Mouse (Mus musculus): ENCODE measurements around the gene Def6. TPM values are rescaled to one million over a fixed set of nuclear protein-coding genes. Genes with fewer than 3 reads are reported as not detected.

The Def6 gene
- polyA plus RNA-seq, 1 experiment, result 7.0 TPM

DNA sequence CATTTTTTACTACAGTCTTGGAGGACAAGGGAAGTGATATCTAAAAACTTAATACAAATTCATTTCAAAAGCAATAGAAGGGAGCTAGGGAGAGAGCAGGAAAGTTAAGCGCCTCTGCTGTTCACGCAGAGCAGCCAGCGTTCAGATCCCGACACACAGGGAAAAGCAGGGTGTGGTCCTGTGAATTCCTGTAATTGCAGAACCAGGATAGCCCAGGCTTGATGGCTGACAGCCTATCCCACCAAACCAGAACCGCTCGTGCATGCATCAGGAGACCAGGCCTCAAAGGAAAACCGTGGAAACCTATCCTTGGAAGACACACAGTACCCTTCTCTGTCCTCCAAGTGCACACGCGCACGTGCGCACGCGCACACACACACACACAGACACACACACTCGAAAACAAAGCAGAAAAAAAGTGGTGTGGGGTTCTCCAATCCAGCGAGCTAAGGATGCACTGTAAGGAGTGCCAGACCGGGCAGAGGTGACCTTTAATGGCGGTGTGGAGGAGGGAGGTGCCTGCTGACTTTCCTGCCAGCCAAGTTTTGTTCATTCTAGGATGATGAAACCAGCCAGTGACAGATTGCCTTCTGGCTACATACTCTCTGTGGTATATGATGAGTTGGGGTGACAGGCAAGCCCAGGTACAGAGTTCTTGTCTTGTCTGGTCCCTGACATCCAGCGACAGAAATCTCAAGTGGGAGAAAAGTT, 23.6 kb downstream of the Def6 start:
- Histone ChIP-seq H3K4me1 (ENCODE audit: control insufficient read depth, insufficient read depth, insufficient read length, low read length) (peaks cover 41% of the 10 kb centered on the region), H3K27me3 (ENCODE audit: control insufficient read depth, insufficient read depth, low read length) (no peaks in the 10 kb centered on the region), H3K4me3 (ENCODE audit: low read depth, low read length) (no peak overlapping the region), H3K27ac (ENCODE audit: insufficient read depth, low read depth, low read length) (peak overlapping the region; percentile 85), H3K36me3 (ENCODE audit: control insufficient read depth, insufficient read depth, low read length) (peaks cover 2% of the 10 kb centered on the region; the same call in 1 of the 2 replicates)
- WGBS, result 78% methylated on average over 18 of the region's 18 CpGs
- TF ChIP-seq POLR2A (IDR thresholded peaks at IDR 0.05; ENCODE audit: low read depth, low read length), result no peak
- TF ChIP-seq CTCF (IDR thresholded peaks at IDR 0.05; ENCODE audit: extremely low read depth, insufficient read length, insufficient replicate concordance, low read depth, low read length), result no peak

DNA sequence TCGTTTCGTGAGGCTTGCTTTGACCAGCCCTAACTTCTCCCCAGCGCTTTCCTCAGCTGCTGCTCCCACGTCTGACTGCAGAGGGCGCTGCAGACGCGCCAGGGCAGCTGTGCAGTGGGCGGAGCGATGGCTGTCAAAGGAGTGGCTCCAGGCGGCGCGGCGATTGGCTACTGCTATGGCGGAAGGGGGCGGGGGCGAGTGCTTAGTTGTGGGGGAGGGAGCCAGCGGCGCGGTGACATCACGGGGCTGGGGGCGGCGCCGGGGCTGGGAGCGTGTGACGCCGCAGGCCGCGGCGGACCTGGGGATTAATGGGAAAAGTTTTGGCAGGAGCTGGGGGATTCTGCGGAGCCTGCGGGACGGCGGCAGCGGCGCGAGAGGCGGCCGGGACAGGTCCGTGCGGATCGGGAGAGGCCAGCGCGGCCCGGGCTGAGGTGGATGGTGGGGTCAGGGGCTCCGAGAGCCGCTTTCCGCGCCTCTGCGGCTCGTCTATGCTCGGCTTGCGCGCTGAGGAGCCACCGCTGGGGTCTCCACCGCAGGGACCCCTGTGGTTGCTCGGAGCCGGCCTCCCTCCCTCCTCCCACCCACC, 25.0 kb downstream of the Def6 start, which contains the start of gene Ppard:
Gene Ppard, plus strand, starts transcription at position 226 of the 586 bp plus-strand sequence.
- no peaks in the 10 kb centered on the region for H3K27me3 ChIP-seq (ENCODE audit: control insufficient read depth, insufficient read depth, low read length)
- peak within 1 kb of the TSS; percentile 96 for H3K4me3 ChIP-seq (ENCODE audit: low read depth, low read length)
- peaks cover 38% of the 10 kb centered on the region for H3K4me1 ChIP-seq (ENCODE audit: control insufficient read depth, insufficient read depth, insufficient read length, low read length)
- peaks cover 10% of the 10 kb centered on the region for H3K36me3 ChIP-seq (ENCODE audit: control insufficient read depth, insufficient read depth, low read length)
- peak; percentile 88; the same call in 1 of the 2 replicates for TF ChIP-seq POLR2A (IDR thresholded peaks at IDR 0.05; ENCODE audit: low read depth, low read length)
- peak; percentile 96 for TF ChIP-seq CTCF (IDR thresholded peaks at IDR 0.05; ENCODE audit: extremely low read depth, insufficient read length, insufficient replicate concordance, low read depth, low read length)
- WGBS, result under 1% methylated on average over 57 of the region's 57 CpGs
- H3K27ac ChIP-seq (ENCODE audit: insufficient read depth, low read depth, low read length), result peak within 1 kb of the TSS; percentile 88

DNA sequence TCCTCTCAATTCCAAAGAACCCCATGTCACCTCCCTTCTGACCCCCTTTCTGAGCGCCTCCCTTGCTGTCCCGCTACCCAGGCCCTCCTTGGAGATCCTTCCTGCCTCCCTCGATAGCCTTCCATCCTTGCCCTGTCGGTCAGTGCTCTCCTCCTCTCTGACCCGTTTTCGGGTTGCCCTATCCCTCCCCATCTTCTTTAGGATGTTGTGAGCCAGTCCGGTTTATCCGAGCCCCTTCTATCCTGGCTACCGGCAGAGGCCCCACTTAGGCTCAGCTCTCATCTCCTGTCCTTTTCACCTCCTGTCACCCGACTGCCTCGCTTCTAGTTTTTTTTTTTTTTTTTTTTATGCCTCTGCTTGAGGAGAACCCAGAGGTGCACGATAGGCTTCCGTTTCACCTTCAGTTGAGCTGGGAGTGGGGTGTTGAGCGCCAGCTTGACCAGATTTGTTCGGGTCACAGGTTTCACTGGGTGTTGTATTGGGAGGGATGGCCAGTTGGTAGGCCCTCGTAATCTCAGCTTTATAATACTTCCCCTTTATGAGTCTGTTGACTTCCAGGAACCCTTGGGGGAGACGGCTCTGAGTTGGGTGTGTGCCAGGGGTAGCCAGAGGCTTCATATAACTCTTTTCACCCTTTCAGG, 25.6 kb downstream of the Def6 start:
- peak overlapping the region; percentile 88 for H3K27ac ChIP-seq (ENCODE audit: insufficient read depth, low read depth, low read length)
- no peaks in the 10 kb centered on the region for H3K27me3 ChIP-seq (ENCODE audit: control insufficient read depth, insufficient read depth, low read length)
- under 1% methylated on average over 17 of the region's 17 CpGs for WGBS
- peaks cover 12% of the 10 kb centered on the region for H3K36me3 ChIP-seq (ENCODE audit: control insufficient read depth, insufficient read depth, low read length)
- H3K4me1 ChIP-seq (ENCODE audit: control insufficient read depth, insufficient read depth, insufficient read length, low read length), result peaks cover 33% of the 10 kb centered on the region
- peak overlapping the region; percentile 96 for H3K4me3 ChIP-seq (ENCODE audit: low read depth, low read length)
- TF ChIP-seq POLR2A (IDR thresholded peaks at IDR 0.05; ENCODE audit: low read depth, low read length) (0 out of 2 replicates have a peak, but pooled peaks have one; percentile 24), CTCF (IDR thresholded peaks at IDR 0.05; ENCODE audit: extremely low read depth, insufficient read length, insufficient replicate concordance, low read depth, low read length) (peak; percentile 28; the same call in 1 of the 2 replicates)

- peak overlapping the region; percentile 32 for H3K4me3 ChIP-seq (ENCODE audit: low read depth, low read length)
- 87% methylated on average over 5 of the region's 5 CpGs for WGBS
- H3K4me1 ChIP-seq (ENCODE audit: control insufficient read depth, insufficient read depth, insufficient read length, low read length), result peaks cover 22% of the 10 kb centered on the region
- TF ChIP-seq POLR2A (IDR thresholded peaks at IDR 0.05; ENCODE audit: low read depth, low read length) (no peak), CTCF (IDR thresholded peaks at IDR 0.05; ENCODE audit: extremely low read depth, insufficient read length, insufficient replicate concordance, low read depth, low read length) (no peak)
- peaks cover 21% of the 10 kb centered on the region for H3K36me3 ChIP-seq (ENCODE audit: control insufficient read depth, insufficient read depth, low read length)
- no peaks in the 10 kb centered on the region for H3K27me3 ChIP-seq (ENCODE audit: control insufficient read depth, insufficient read depth, low read length)
- H3K27ac ChIP-seq (ENCODE audit: insufficient read depth, low read depth, low read length), result peak overlapping the region; percentile 78; the same call in 1 of the 2 replicates
Measured at GRCm38 (mm10) chr17:28234641-28235040, 27.1 kb downstream of the Def6 start.

- no peak overlapping the region for H3K4me3 ChIP-seq (ENCODE audit: low read depth, low read length)
- no peak for TF ChIP-seq POLR2A (IDR thresholded peaks at IDR 0.05; ENCODE audit: low read depth, low read length)
- TF ChIP-seq CTCF (IDR thresholded peaks at IDR 0.05; ENCODE audit: extremely low read depth, insufficient read length, insufficient replicate concordance, low read depth, low read length), result no peak
- 71% methylated on average over 7 of the region's 7 CpGs for WGBS
- H3K27ac ChIP-seq (ENCODE audit: insufficient read depth, low read depth, low read length), result no peak overlapping the region
- peaks cover 11% of the 10 kb centered on the region; the same call in 1 of the 2 replicates for H3K4me1 ChIP-seq (ENCODE audit: control insufficient read depth, insufficient read depth, insufficient read length, low read length)
- no peaks in the 10 kb centered on the region for H3K27me3 ChIP-seq (ENCODE audit: control insufficient read depth, insufficient read depth, low read length)
- peaks cover 33% of the 10 kb centered on the region for H3K36me3 ChIP-seq (ENCODE audit: control insufficient read depth, insufficient read depth, low read length)
Measured at GRCm38 (mm10) chr17:28235982-28236635, 28.5 kb downstream of the Def6 start.

DNA sequence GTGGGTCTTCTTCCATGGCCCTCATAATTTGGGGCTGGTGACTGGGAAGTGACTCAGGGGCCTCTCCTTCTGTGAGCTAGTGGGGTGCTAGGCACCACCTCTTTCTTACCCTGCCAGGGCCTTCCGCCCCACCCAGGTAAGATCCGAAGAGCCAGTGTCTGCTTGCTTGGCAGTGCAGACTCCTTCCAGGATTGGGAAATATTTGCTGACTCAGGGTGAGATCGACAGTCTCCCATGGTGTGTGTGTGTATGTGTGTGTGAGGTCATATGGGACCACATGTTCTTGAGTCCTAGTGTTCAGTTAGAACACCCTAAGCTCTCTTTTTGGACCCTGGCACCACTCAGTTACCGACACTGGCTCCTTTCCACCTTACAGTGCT, 29.0 kb downstream of the Def6 start:
- 54% methylated on average over 4 of the region's 4 CpGs for WGBS
- no peaks in the 10 kb centered on the region for H3K27me3 ChIP-seq (ENCODE audit: control insufficient read depth, insufficient read depth, low read length)
- TF ChIP-seq CTCF (IDR thresholded peaks at IDR 0.05; ENCODE audit: extremely low read depth, insufficient read length, insufficient replicate concordance, low read depth, low read length), result no peak
- no peak for TF ChIP-seq POLR2A (IDR thresholded peaks at IDR 0.05; ENCODE audit: low read depth, low read length)
- H3K27ac ChIP-seq (ENCODE audit: insufficient read depth, low read depth, low read length), result no peak overlapping the region
- H3K4me3 ChIP-seq (ENCODE audit: low read depth, low read length), result no peak overlapping the region
- H3K36me3 ChIP-seq (ENCODE audit: control insufficient read depth, insufficient read depth, low read length), result peaks cover 38% of the 10 kb centered on the region
- peaks cover 7% of the 10 kb centered on the region; the same call in 1 of the 2 replicates for H3K4me1 ChIP-seq (ENCODE audit: control insufficient read depth, insufficient read depth, insufficient read length, low read length)
